Mouse (Mus musculus) intestine, embryonic 14.5 days (tissue): ENCODE measurements around the gene Flot2. TPM values are rescaled to one million over a fixed set of nuclear protein-coding genes. Genes with fewer than 3 reads are reported as not detected.
A peak's percentile ranks its signal among the peaks of the same experiment; 100 is the strongest.

ENCODE experiments used
- ATAC-seq: fragments of 200-750 bp; cut with Nextera tagmentation; replicated peaks from 2 replicates; pipeline ENCODE4 v1.8.0; 2017; ENCODE audit warnings: low read depth, moderate number of reproducible peaks, moderate TSS enrichment, moderate library complexity; ENCODE audit not compliant: low FRiP score, low TSS enrichment
- DNase-seq: peaks from one replicate; pipeline ENCODE4 v3.0.0-alpha.2; 2018; ENCODE audit warnings: low spot score
- H3K27ac ChIP-seq: fragments of 300-500 bp; sonication (generic); 2 replicates; pipeline ENCODE4 v1.5.1; 2014; ENCODE audit warnings: low read depth, mild to moderate bottlenecking, control low read depth
- H3K27me3 ChIP-seq: fragments of 300-500 bp; sonication (generic); replicated peaks from 2 replicates; pipeline ENCODE4 v1.6.1; 2014; ENCODE audit warnings: low read length, control low read depth; ENCODE audit not compliant: control insufficient read depth, insufficient read depth
- H3K36me3 ChIP-seq: fragments of 300-500 bp; sonication (generic); 2 replicates; pipeline ENCODE4 v1.6.1; 2014; ENCODE audit warnings: low read length, control low read depth; ENCODE audit not compliant: control insufficient read depth, insufficient read depth
- H3K4me1 ChIP-seq: fragments of 300-500 bp; sonication (generic); replicated peaks from 2 replicates; pipeline ENCODE4 v1.6.1; 2014; ENCODE audit warnings: low read length, control low read depth, mixed read lengths; ENCODE audit not compliant: control insufficient read depth, insufficient read depth
- H3K4me2 ChIP-seq: fragments of 300-500 bp; sonication (generic); 2 replicates; pipeline ENCODE4 v1.6.1; 2014; ENCODE audit warnings: low read length
- H3K4me3 ChIP-seq: fragments of 300-500 bp; sonication (generic); 2 replicates; pipeline ENCODE4 v1.5.1; 2014; ENCODE audit warnings: low read depth, low read length, control low read depth, mixed read lengths
- H3K9ac ChIP-seq: fragments of 300-500 bp; sonication (generic); 2 replicates; pipeline ENCODE4 v1.6.1; 2014; ENCODE audit warnings: mild to moderate bottlenecking, low read length
- H3K9me3 ChIP-seq: fragments of 300-500 bp; sonication (generic); 2 replicates; pipeline ENCODE4 v1.6.1; 2016; ENCODE audit warnings: low read length, control low read depth; ENCODE audit not compliant: control insufficient read depth
- WGBS: fragments of 180-500 bp; shearing (Covaris S2); extraction: QIAGEN DNeasy Blood & Tissue Kit; methylation state at CpG from one replicate; pipeline ENCODE4 v1.1.7; 2014; 5-methylcytosine and 5-hydroxymethylcytosine counted together
- microRNA counts: library from miRNA; unstranded; fragments of <30 nt; microRNA quantifications from one replicate; lab custom pipeline; 2016
- microRNA-seq: library from miRNA; unstranded; fragments of <30 nt; microRNA quantifications from one replicate; pipeline ENCODE4, GENCODE M21; 2016
- polyA plus RNA-seq: library from polyadenylated mRNA; unstranded; fragments of >200 nt; fragmentation: Nextera tagmentation; extraction: Ambion mirVana; gene quantifications from 2 replicates; pipeline ENCODE4 v1.2.1, GENCODE M21; 2014

The Flot2 gene
- polyA plus RNA-seq, 1 experiment from 2014 or later, result 46.9 TPM

DNA sequence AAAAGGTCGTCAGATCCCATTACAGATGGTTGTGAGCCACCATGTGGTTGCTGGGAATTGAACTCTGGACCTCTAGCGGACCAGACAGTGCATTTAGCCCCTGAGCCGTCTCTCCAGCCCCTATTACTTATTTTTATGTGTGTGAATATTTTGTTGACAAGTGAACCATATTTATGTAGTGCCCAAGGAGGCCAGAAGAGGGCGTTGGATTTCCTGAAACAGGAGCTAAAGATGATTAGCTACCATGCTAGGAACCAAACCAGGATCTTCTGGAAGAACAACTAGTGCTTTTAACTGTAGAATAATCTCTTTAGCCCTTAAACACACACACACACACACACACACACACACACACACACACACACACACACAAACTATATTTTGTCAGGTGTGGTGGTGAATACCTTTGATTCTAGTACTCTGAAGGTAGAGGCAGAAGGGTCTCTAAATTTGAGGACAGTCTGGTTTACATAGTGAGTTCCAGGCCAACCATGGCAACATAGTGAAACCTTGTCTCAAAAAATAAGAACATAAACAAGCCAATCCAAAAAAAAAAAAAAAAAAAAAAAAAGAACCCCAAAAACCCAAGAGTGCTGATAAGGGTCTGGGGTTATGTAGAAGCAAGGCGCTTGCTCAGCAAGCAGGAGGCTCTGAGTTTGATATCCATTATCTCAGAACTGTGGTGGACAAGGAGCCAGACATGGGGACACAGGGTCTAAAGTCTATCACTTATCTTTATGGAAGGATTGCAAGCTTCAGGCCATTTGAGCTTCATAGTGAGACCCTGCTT lies 65.4 kb downstream of the Flot2 start:
- Histone ChIP-seq H3K4me2 (no peak overlapping the region), H3K9me3 (no peaks in the 10 kb centered on the region), H3K27ac (no peak overlapping the region), H3K36me3 (peaks cover 13% of the 10 kb centered on the region; the same call in 1 of the 2 replicates), H3K9ac (no peak overlapping the region), H3K4me1 (no peaks in the 10 kb centered on the region), H3K4me3 (no peak overlapping the region), H3K27me3 (no peaks in the 10 kb centered on the region)
- WGBS, result 66% methylated on average over 5 of the region's 5 CpGs
- DNase-seq, result no peak
- ATAC-seq, result no peak

GRCm38 (mm10) chr11:78104501-78104900 lies 66.8 kb downstream of the Flot2 start:
- DNase-seq, result no peak
- peaks cover 13% of the 10 kb centered on the region; the same call in 1 of the 2 replicates for H3K36me3 ChIP-seq
- ATAC-seq, result no peak
- no peak overlapping the region for H3K4me3 ChIP-seq
- 96% methylated on average over 5 of the region's 5 CpGs for WGBS
- no peak overlapping the region for H3K27ac ChIP-seq
- H3K27me3 ChIP-seq, result no peaks in the 10 kb centered on the region
- no peaks in the 10 kb centered on the region for H3K4me1 ChIP-seq
- H3K9ac ChIP-seq, result no peak overlapping the region
- H3K9me3 ChIP-seq, result no peaks in the 10 kb centered on the region
- no peak overlapping the region for H3K4me2 ChIP-seq

MicroRNAs encoded within 50 kb of the gene (microRNA counts, 519-probe panel; counts per million panel counts)
- 4,186 counts per million, percentile 65 among the panel's probes with 10 or more counts for microRNA mmu-miR-144 (lab: Ali Mortazavi, UCI)
- microRNA mmu-miR-451 (lab: Ali Mortazavi, UCI), result 3,333 counts per million, percentile 42 among the panel's probes with 10 or more counts

Small RNA genes lying within 50 kb of the gene (microRNA-seq; reads per million reads assigned to microRNA genes)
- gene Mir144 (29.6 reads per million, percentile 49 among the genes with 10 or more reads in this experiment), gene Mir451a (not detected), gene Mir451b (not detected)

Other genes with a start within 250 kb of the Flot2 start
- gene Pipox, start 143.8 kb upstream of the Flot2 start, polyA plus RNA-seq, result 8.3 and 9.2 TPM in 2 replicates
- 1.0 and 1.4 TPM in 2 replicates for gene Sez6, start 107.1 kb upstream of the Flot2 start, polyA plus RNA-seq
- gene Phf12, start 55.2 kb upstream of the Flot2 start, polyA plus RNA-seq, result 16.5 and 19.6 TPM in 2 replicates
- 23.0 and 24.6 TPM in 2 replicates for gene Dhrs13, start 5.7 kb upstream of the Flot2 start, polyA plus RNA-seq
- 32.4 and 38.0 TPM in 2 replicates for gene Eral1, start 42.5 kb downstream of the Flot2 start, polyA plus RNA-seq
- 13.4 and 17.8 TPM in 2 replicates for gene Fam222b, start 56.7 kb downstream of the Flot2 start, polyA plus RNA-seq
- gene Traf4, start 127.7 kb downstream of the Flot2 start, polyA plus RNA-seq, result 61.7 and 65.3 TPM in 2 replicates
- 15.2 and 15.4 TPM in 2 replicates for gene Nek8, start 138.7 kb downstream of the Flot2 start, polyA plus RNA-seq
- gene Tlcd1, start 138.8 kb downstream of the Flot2 start, polyA plus RNA-seq, result 37.5 and 38.8 TPM in 2 replicates
- 1,790 and 1,870 TPM in 2 replicates for gene Rpl23a, start 145.7 kb downstream of the Flot2 start, polyA plus RNA-seq
- 121 and 141 TPM in 2 replicates for gene Rab34, start 150.5 kb downstream of the Flot2 start, polyA plus RNA-seq
- gene Proca1, start 155.5 kb downstream of the Flot2 start, polyA plus RNA-seq, result 1.4 and 2.1 TPM in 2 replicates
- gene Sdf2, start 207.8 kb downstream of the Flot2 start, polyA plus RNA-seq, result 77.4 and 86.7 TPM in 2 replicates
- 26.4 and 28.0 TPM in 2 replicates for gene Supt6, start 208.1 kb downstream of the Flot2 start, polyA plus RNA-seq
- gene 2610507B11Rik, start 223.8 kb downstream of the Flot2 start, polyA plus RNA-seq, result 74.4 and 75.6 TPM in 2 replicates